16 mouse cellular contexts compared by ENCODE assay signal in genomic region chr5:47318147-47318546, GRCm38 (mm10).
A peak's percentile ranks its signal among the peaks of the same experiment; 100 is the strongest.
DNase-seq lines count a peak whose midpoint lies in the region; ATAC-seq and TF ChIP-seq lines count a peak whose summit lies in the region.
"Had no signal": no experiment of that assay in that cellular context is flagged by ENCODE, and none has a peak within 500 bp of the region (broad histone marks: within the 10 kb centered on the region; RNA-seq: fewer than 3 reads in every experiment).

No protein-coding gene starts in this region.

- no peak for TF ChIP-seq CTCF in hindbrain, postnatal 0 days (IDR thresholded peaks at IDR 0.05; ENCODE audit: low read depth)
- TF ChIP-seq CTCF in brain, embryonic 14.5 days (IDR thresholded peaks at IDR 0.05; ENCODE audit: borderline replicate concordance, extremely low read depth, insufficient read depth, insufficient read length), result no peak

- no peak for DNase-seq in forebrain, embryonic 14.5 days (ENCODE audit: low spot score)
- DNase-seq in forebrain, embryonic 11.5 days (ENCODE audit: low spot score), result no peak
- DNase-seq in forebrain, embryonic 10.5 days (ENCODE audit: extremely low spot score, low spot score), result no peak
- DNase-seq in hindbrain, postnatal 0 days (ENCODE audit: low spot score), result no peak
- DNase-seq in hindbrain, embryonic 11.5 days (ENCODE audit: low spot score), result no peak
- peak; percentile 37 for DNase-seq in brain, embryonic 14.5 days (ENCODE audit: low read depth)
- DNase-seq in liver, result no peak
- DNase-seq: adrenal gland, adult 2 months; adrenal gland, postnatal 10 days; adrenal gland, postnatal 25 days; cerebellum, adult 11-12 months; cerebellum, adult 9-11 months had no signal

- TF ChIP-seq POLR2A in brain, embryonic 14.5 days (IDR thresholded peaks at IDR 0.05; ENCODE audit: borderline replicate concordance, extremely low read depth, insufficient read depth, insufficient read length, poor library complexity, severe bottlenecking), result no peak

- no peaks in the 10 kb centered on the region for H3K4me1 ChIP-seq in forebrain, embryonic 14.5 days (ENCODE audit: control insufficient read depth, insufficient read depth, low read length)
- H3K4me1 ChIP-seq in forebrain, embryonic 11.5 days (replicated peaks; ENCODE audit: control insufficient read depth, insufficient read depth, low read length), result no peaks in the 10 kb centered on the region
- H3K4me1 ChIP-seq in forebrain, embryonic 16.5 days (replicated peaks; ENCODE audit: control insufficient read depth, insufficient read depth, low read length), result no peaks in the 10 kb centered on the region
- no peaks in the 10 kb centered on the region for H3K4me1 ChIP-seq in forebrain, embryonic 10.5 days
- no peaks in the 10 kb centered on the region for H3K4me1 ChIP-seq in hindbrain, postnatal 0 days (ENCODE audit: insufficient read depth, low read length)
- H3K4me1 ChIP-seq in hindbrain, embryonic 11.5 days (replicated peaks; ENCODE audit: control insufficient read depth, insufficient read depth, low read length), result no peaks in the 10 kb centered on the region
- H3K4me1 ChIP-seq: embryonic facial prominence, embryonic 12.5 days had no signal

- no peak overlapping the region for H3K4me3 ChIP-seq in forebrain, embryonic 14.5 days (ENCODE audit: low read depth, low read length)
- H3K4me3 ChIP-seq in forebrain, embryonic 11.5 days (ENCODE audit: low read depth, low read length), result no peak overlapping the region
- H3K4me3 ChIP-seq in forebrain, embryonic 16.5 days (replicated peaks; ENCODE audit: low read length), result no peak overlapping the region
- H3K4me3 ChIP-seq in forebrain, embryonic 10.5 days, result no peak overlapping the region
- H3K4me3 ChIP-seq in hindbrain, postnatal 0 days (ENCODE audit: low read length), result no peak overlapping the region
- H3K4me3 ChIP-seq in hindbrain, embryonic 11.5 days (ENCODE audit: low read depth, low read length), result no peak overlapping the region
- H3K4me3 ChIP-seq: embryonic facial prominence, embryonic 10.5 days; embryonic facial prominence, embryonic 12.5 days had no signal

- no peaks in the 10 kb centered on the region for H3K27me3 ChIP-seq in forebrain, embryonic 14.5 days (replicated peaks; ENCODE audit: control insufficient read depth, insufficient read depth, low read length)
- H3K27me3 ChIP-seq in forebrain, embryonic 11.5 days (ENCODE audit: control insufficient read depth, insufficient read depth, low read length), result no peaks in the 10 kb centered on the region
- no peaks in the 10 kb centered on the region for H3K27me3 ChIP-seq in forebrain, embryonic 16.5 days (replicated peaks; ENCODE audit: control insufficient read depth, insufficient read depth, low read length)
- no peaks in the 10 kb centered on the region for H3K27me3 ChIP-seq in forebrain, embryonic 10.5 days (ENCODE audit: poor library complexity, severe bottlenecking)
- no peaks in the 10 kb centered on the region for H3K27me3 ChIP-seq in hindbrain, postnatal 0 days (ENCODE audit: insufficient read depth, low read length)
- H3K27me3 ChIP-seq in hindbrain, embryonic 11.5 days (ENCODE audit: control insufficient read depth, insufficient read depth, low read length), result no peaks in the 10 kb centered on the region
- H3K27me3 ChIP-seq: embryonic facial prominence, embryonic 12.5 days had no signal

- no peaks in the 10 kb centered on the region for H3K9me3 ChIP-seq in forebrain, embryonic 14.5 days (replicated peaks; ENCODE audit: control insufficient read depth, low read length)
- no peaks in the 10 kb centered on the region for H3K9me3 ChIP-seq in forebrain, embryonic 11.5 days (ENCODE audit: control insufficient read depth, low read length)
- no peaks in the 10 kb centered on the region for H3K9me3 ChIP-seq in forebrain, embryonic 16.5 days (ENCODE audit: control insufficient read depth, low read length)
- H3K9me3 ChIP-seq in forebrain, embryonic 10.5 days, result no peaks in the 10 kb centered on the region
- no peaks in the 10 kb centered on the region for H3K9me3 ChIP-seq in hindbrain, postnatal 0 days (ENCODE audit: low read length)
- H3K9me3 ChIP-seq in hindbrain, embryonic 11.5 days (ENCODE audit: control insufficient read depth, low read length), result no peaks in the 10 kb centered on the region
- H3K9me3 ChIP-seq: embryonic facial prominence, embryonic 10.5 days; embryonic facial prominence, embryonic 12.5 days had no signal

- 0 out of 2 replicates have a peak, but pooled peaks have one; percentile 56 for ATAC-seq in forebrain, embryonic 14.5 days
- ATAC-seq in forebrain, embryonic 11.5 days (replicated peaks; ENCODE audit: low FRiP score), result no peak
- ATAC-seq in forebrain, embryonic 16.5 days, result 0 out of 2 replicates have a peak, but pooled peaks have one; percentile 38
- ATAC-seq in hindbrain, postnatal 0 days, result peak; percentile 35; the same call in 1 of the 2 replicates
- ATAC-seq in hindbrain, embryonic 11.5 days (ENCODE audit: low FRiP score), result no peak

- H3K27ac ChIP-seq in forebrain, embryonic 14.5 days (ENCODE audit: low read depth, low read length), result no peak overlapping the region
- no peak overlapping the region for H3K27ac ChIP-seq in forebrain, embryonic 11.5 days (ENCODE audit: low read depth, low read length)
- no peak overlapping the region for H3K27ac ChIP-seq in forebrain, embryonic 16.5 days (ENCODE audit: low read length)
- no peak overlapping the region for H3K27ac ChIP-seq in forebrain, embryonic 10.5 days
- H3K27ac ChIP-seq in hindbrain, postnatal 0 days, result no peak overlapping the region
- no peak overlapping the region for H3K27ac ChIP-seq in hindbrain, embryonic 11.5 days (ENCODE audit: low read depth, low read length)
- H3K27ac ChIP-seq: embryonic facial prominence, embryonic 10.5 days; embryonic facial prominence, embryonic 12.5 days had no signal

- H3K9ac ChIP-seq in forebrain, embryonic 14.5 days (ENCODE audit: low read length), result no peak overlapping the region
- H3K9ac ChIP-seq in forebrain, embryonic 11.5 days (ENCODE audit: low read length), result no peak overlapping the region
- H3K9ac ChIP-seq in forebrain, embryonic 16.5 days (replicated peaks; ENCODE audit: low read depth, low read length), result no peak overlapping the region
- H3K9ac ChIP-seq in hindbrain, postnatal 0 days (replicated peaks; ENCODE audit: low read length), result no peak overlapping the region
- H3K9ac ChIP-seq in hindbrain, embryonic 11.5 days (ENCODE audit: low read depth, low read length), result no peak overlapping the region
- H3K9ac ChIP-seq: embryonic facial prominence, embryonic 12.5 days; forebrain, postnatal 0 days had no signal

- 43% methylated on average over 1 of the region's 1 CpGs for WGBS in forebrain, embryonic 14.5 days
- WGBS in forebrain, embryonic 11.5 days, result 75% methylated on average over 1 of the region's 1 CpGs
- WGBS in forebrain, embryonic 16.5 days, result 66% methylated on average over 1 of the region's 1 CpGs
- 65% methylated on average over 1 of the region's 1 CpGs for WGBS in forebrain, embryonic 10.5 days
- WGBS in hindbrain, postnatal 0 days, result 70% methylated on average over 1 of the region's 1 CpGs
- WGBS in hindbrain, embryonic 11.5 days, result 72% methylated on average over 1 of the region's 1 CpGs

- no peaks in the 10 kb centered on the region for H3K36me3 ChIP-seq in forebrain, embryonic 14.5 days (ENCODE audit: control insufficient read depth, insufficient read depth, low read length)
- H3K36me3 ChIP-seq in forebrain, embryonic 11.5 days (ENCODE audit: control insufficient read depth, insufficient read depth, low read length), result no peaks in the 10 kb centered on the region
- no peaks in the 10 kb centered on the region for H3K36me3 ChIP-seq in forebrain, embryonic 16.5 days (ENCODE audit: control insufficient read depth, insufficient read depth)
- no peaks in the 10 kb centered on the region for H3K36me3 ChIP-seq in forebrain, embryonic 10.5 days (replicated peaks)
- H3K36me3 ChIP-seq in hindbrain, postnatal 0 days (ENCODE audit: insufficient read depth, low read length), result no peaks in the 10 kb centered on the region
- no peaks in the 10 kb centered on the region for H3K36me3 ChIP-seq in hindbrain, embryonic 11.5 days (ENCODE audit: control insufficient read depth, insufficient read depth, low read length)
- H3K36me3 ChIP-seq: embryonic facial prominence, embryonic 10.5 days; embryonic facial prominence, embryonic 12.5 days had no signal

- no peak overlapping the region for H3K4me2 ChIP-seq in forebrain, embryonic 14.5 days (ENCODE audit: low read length)
- no peak overlapping the region for H3K4me2 ChIP-seq in forebrain, embryonic 11.5 days (ENCODE audit: low read depth, low read length, severe bottlenecking)
- no peak overlapping the region for H3K4me2 ChIP-seq in forebrain, embryonic 16.5 days (ENCODE audit: low read length)
- no peak overlapping the region for H3K4me2 ChIP-seq in hindbrain, postnatal 0 days (ENCODE audit: low read depth, low read length)
- no peak overlapping the region for H3K4me2 ChIP-seq in hindbrain, embryonic 11.5 days (replicated peaks; ENCODE audit: low read depth, low read length)
- H3K4me2 ChIP-seq: embryonic facial prominence, embryonic 12.5 days had no signal

Comparison
In these comparisons a context has a peak if more than half of its experiments do, and no peak if none do; other contexts are left out.
1. ATAC-seq: peak in forebrain, embryonic 14.5 days (single experiment), forebrain, embryonic 16.5 days (single experiment) and hindbrain, postnatal 0 days (single experiment); none in forebrain, embryonic 11.5 days (single experiment) and hindbrain, embryonic 11.5 days (single experiment).